Mouse (Mus musculus): ENCODE data around the gene Ccm2l.

Ccm2l gene

DNA sequence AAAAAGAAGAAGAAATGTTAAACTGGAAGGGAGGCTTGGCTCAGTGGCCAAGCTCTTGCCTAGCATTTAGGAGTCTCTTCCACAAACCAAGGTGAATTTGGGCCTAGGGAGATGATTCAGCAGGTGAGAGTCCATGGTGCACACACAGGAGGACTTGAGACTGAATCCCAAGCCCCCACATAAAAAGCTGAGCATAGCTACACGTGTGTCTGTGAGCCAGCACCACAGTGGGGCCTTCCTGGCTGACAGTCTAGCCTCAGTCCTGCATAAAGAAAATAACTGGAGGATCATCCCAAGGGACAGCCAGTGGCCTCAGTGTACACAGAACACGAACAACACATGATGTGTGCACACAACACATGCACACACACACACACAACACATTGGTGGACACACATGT is 23.6 kb downstream of the Ccm2l start:
- in situ Hi-C loops (cut with MboI, MseI), result no loop called here

GRCm38 (mm10) chr2:153090551-153091165 is 24.9 kb downstream of the Ccm2l start:
- in situ Hi-C loops (cut with MboI, MseI), result no loop called here

DNA sequence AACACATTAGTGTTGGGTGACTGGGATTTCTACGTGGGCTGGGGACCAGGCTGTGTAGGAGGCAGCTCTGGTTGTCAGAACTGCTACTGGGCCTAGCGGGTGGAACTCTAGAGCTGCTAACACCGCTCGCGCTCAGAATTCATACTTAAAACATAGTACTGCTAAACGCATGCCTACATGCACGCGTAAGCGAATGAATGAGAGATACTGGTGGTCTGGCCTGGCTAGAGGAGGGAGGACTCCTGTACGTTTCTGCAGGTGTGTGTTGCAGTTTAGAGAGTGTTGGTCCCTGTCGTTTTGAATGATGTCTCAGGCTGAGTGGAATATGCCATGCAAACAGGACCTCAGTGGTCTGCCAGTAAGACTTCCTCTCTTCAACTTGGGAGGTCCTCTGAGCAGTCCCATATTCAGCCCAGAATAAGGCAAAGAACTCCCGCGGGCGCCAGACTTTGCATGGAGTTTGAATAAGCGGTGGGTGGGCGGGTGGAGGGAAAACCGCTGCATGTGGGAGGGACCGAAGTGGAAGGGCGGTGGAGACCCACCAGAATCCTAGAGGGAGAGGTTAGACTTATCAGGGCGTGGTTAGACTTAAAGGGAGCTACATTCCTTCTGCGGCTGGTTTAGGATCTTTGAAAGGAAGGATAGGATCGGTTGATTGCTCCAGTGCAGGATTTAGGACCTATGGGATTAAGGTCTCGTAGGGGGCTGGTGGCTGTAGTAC is 41.5 kb downstream of the Ccm2l start:
- in situ Hi-C loops (cut with MboI, MseI), result no loop called here

DNA sequence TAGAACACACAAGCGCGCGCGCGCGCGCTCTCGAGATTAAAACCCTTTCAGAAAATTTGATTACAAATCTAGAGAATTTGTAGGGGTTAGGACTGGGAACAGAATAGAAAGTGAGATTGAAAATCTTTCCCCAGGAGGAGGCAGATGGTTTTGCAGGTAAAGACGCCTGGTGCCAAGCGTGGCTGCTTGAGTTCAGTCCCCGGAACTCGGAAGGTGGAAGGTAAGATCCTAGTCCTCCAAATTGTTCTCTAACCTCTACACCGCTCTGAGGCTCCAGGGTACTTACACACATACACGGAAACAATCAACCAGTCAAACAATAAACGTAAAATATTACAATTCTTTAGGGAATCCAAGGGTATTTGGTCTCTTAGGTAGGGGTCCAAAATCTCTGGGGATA is 42.0 kb downstream of the Ccm2l start:
- in situ Hi-C loops (cut with MboI, MseI), result no loop called here

GRCm38 (mm10) chr2:153108313-153109264 is 42.8 kb downstream of the Ccm2l start, which contains the start of gene Hck:
TSS of gene Hck (plus strand) at chr2:153108468.
- in situ Hi-C loops (cut with MboI, MseI), result no loop called here

DNA sequence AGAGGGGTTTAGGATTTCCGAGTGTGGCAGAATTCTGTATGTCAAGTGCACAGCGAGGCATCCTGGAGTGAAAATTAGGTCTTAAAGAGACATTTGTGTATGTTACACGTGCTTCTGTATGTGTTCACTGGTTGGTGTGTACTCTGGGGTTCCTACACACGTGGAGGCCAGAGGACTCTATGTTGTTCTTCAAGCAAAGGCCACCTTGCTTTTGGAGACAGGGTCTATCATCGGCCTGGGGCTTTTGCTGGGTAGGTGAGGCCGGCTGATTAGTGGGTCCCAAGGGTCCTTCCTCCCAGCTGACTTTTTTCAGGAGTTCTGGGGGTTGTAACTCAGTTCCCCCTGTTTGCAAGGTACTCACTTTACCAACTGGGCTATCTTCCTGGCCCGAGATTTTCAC is 43.8 kb downstream of the Ccm2l start:
- in situ Hi-C loops (cut with MboI, MseI), result no loop called here

GRCm38 (mm10) chr2:153111298-153111697 is 45.5 kb downstream of the Ccm2l start:
- in situ Hi-C loops (cut with MboI, MseI), result no loop called here

GRCm38 (mm10) chr2:153115679-153116081 is 49.9 kb downstream of the Ccm2l start:
- in situ Hi-C loops (cut with MboI, MseI), result no loop called here

DNA sequence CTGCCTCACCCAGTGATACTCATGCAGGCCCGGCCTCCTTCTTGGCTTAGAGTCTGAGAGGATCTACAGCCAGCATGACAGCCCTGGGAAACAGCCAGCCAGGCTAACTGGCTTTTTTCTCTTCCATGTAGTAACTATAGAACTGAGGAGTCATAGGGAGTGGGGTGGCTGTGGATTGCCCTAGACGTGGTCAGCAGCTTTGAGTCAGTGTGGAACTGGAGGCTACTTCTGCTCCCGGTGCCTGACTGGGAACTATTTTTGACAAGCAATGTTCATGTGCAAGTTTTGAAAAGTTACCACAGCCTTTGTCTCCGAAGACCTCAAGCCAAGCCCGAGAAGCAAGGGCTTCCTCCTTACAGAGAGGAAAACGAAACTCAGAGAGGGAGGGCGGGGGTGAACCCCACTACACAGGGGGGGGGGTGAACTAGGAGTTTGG is 51.3 kb downstream of the Ccm2l start:
- in situ Hi-C loops (cut with MboI, MseI), result no loop called here

GRCm38 (mm10) chr2:153119488-153119887 is 53.7 kb downstream of the Ccm2l start:
- in situ Hi-C loops (cut with MboI, MseI), result no loop called here

GRCm38 (mm10) chr2:153120126-153120525 is 54.4 kb downstream of the Ccm2l start:
- in situ Hi-C loops (cut with MboI, MseI), result no loop called here

DNA sequence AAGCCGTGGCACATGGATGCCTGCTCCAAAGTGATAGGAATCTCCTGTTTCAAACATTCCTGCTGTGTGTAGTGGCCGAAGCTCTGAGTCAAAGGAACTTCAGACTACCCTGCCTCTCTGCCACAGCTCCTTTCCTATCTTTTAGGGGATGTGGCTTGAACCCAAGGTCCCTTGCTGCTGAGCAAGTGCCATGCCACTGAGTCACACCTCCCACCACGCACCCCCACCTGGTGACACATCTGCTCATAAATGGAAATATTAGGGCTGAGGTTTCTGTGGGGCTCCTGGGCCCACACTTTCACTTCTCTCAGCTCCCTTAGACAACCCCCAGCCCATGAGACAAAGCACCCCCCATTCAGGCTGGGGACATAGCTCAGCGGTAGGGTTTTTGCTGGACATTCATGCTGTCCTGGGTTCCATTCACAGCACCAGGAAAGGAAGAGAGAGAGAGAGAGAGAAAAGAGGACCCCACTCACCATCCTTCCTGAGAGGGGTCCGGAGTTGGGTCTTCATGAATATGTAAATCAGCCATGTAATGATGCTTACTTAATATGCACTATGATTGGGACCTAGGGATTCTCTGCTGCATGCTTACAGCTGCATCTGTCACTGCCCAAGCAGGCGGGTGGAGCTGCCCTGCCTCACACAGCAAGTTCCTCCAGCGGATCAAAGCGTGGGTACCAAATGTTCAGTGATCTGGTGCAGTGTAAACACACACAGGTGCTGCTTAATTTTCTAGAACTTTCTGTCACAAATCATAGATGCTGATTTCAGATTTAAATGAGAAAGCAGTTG is 56.3 kb downstream of the Ccm2l start:
- in situ Hi-C loops (cut with MboI, MseI), result no loop called here

DNA sequence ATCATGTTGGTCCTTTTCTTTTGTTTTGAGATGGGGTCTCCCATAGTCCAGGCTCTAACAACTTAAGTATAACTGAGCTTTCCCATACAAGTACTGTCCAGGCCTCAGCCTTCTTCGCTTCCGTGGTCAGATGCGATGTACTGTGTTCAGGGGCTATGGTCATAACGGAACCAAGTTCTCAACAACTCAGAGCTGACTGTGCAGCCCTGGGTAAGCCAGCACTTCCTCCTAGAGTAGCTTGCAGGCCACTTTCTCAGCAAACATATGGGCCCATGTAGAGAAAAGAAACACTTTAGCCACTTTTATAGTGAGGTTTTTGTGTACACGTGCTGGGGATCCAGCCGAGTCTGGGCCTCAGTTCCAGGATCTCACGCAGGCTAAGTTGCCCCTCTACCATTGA is 56.9 kb downstream of the Ccm2l start:
- in situ Hi-C loops (cut with MboI, MseI), result no loop called here

GRCm38 (mm10) chr2:153125875-153126274 is 60.1 kb downstream of the Ccm2l start:
- in situ Hi-C loops (cut with MboI, MseI), result no loop called here

- in situ Hi-C loops (cut with MboI, MseI), result no loop called here
Observed at GRCm38 (mm10) chr2:153131019-153131418, 65.3 kb downstream of the Ccm2l start.

Data from T-helper 2 cell (primary cell).